Mouse (Mus musculus): ENCODE measurements at regions not wholly inside any gene's neighbourhood (a gene's known extent, or its start where the extent isn't known, plus 50 kb on each side); places are given as distances from the start of the nearest gene placed in this dataset.

GRCm38 (mm10) chr14:24781674-24782073, 294.7 kb downstream of the Rps24 start:
- no peak overlapping the region for H3K9ac ChIP-seq (ENCODE audit: control insufficient read depth, low read depth, low read length, poor library complexity, severe bottlenecking)
- DNase-seq (ENCODE audit: low read depth, low spot score) = no peak
- TF ChIP-seq MYC (IDR thresholded peaks at IDR 0.05; ENCODE audit: low read depth, low read length) (no peak), USF1 (IDR thresholded peaks at IDR 0.05; ENCODE audit: low read depth, low read length) (no peak), SIN3A (IDR thresholded peaks at IDR 0.05; ENCODE audit: low read length) (no peak), RCOR1 (IDR thresholded peaks at IDR 0.05; ENCODE audit: low read depth, low read length) (no peak), POLR2A (IDR thresholded peaks at IDR 0.05; ENCODE audit: control insufficient read depth in 1 of 2, insufficient read depth in 1 of 2, low read depth in 1 of 2, low read length in 2 of 2, poor library complexity in 1 of 2) (no peak)
- no peak overlapping the region for H3K4me3 ChIP-seq (ENCODE audit: control insufficient read depth in 1 of 2, insufficient read depth in 1 of 2, low read depth in 2 of 2, low read length in 2 of 2)
- no peak overlapping the region for H3K27ac ChIP-seq (ENCODE audit: control insufficient read depth, low read depth, low read length)
- no peaks in the 10 kb centered on the region for H3K79me2 ChIP-seq (ENCODE audit: control insufficient read depth, insufficient read depth, low read length, poor library complexity)
- H3K27me3 ChIP-seq (ENCODE audit: control insufficient read depth in 1 of 2, insufficient read depth in 2 of 2, low read length in 2 of 2) = no peaks in the 10 kb centered on the region
- H3K4me1 ChIP-seq (ENCODE audit: control insufficient read depth in 1 of 2, insufficient read depth in 2 of 2, low read length in 2 of 2) = no peaks in the 10 kb centered on the region
- H3K36me3 ChIP-seq (ENCODE audit: control insufficient read depth in 1 of 2, insufficient read depth in 2 of 2, low read length in 2 of 2) = no peaks in the 10 kb centered on the region
- no peaks in the 10 kb centered on the region for H3K9me3 ChIP-seq (replicated peaks; ENCODE audit: insufficient read depth, low read length)

- Histone ChIP-seq H3K4me3 (ENCODE audit: control insufficient read depth in 1 of 2, insufficient read depth in 1 of 2, low read depth in 2 of 2, low read length in 2 of 2) (no peak overlapping the region), H3K79me2 (ENCODE audit: control insufficient read depth, insufficient read depth, low read length, poor library complexity) (no peaks in the 10 kb centered on the region), H3K27me3 (ENCODE audit: control insufficient read depth in 1 of 2, insufficient read depth in 2 of 2, low read length in 2 of 2) (no peaks in the 10 kb centered on the region), H3K36me3 (ENCODE audit: control insufficient read depth in 1 of 2, insufficient read depth in 2 of 2, low read length in 2 of 2) (no peaks in the 10 kb centered on the region), H3K9ac (ENCODE audit: control insufficient read depth, low read depth, low read length, poor library complexity, severe bottlenecking) (no peak overlapping the region), H3K9me3 (replicated peaks; ENCODE audit: insufficient read depth, low read length) (no peaks in the 10 kb centered on the region), H3K4me1 (ENCODE audit: control insufficient read depth in 1 of 2, insufficient read depth in 2 of 2, low read length in 2 of 2) (no peaks in the 10 kb centered on the region), H3K27ac (ENCODE audit: control insufficient read depth, low read depth, low read length) (no peak overlapping the region)
- no peak for TF ChIP-seq EP300 (IDR thresholded peaks at IDR 0.05; ENCODE audit: low read depth in 1 of 2, low read length in 2 of 2)
- TF ChIP-seq MYB (IDR thresholded peaks at IDR 0.05; ENCODE audit: low read depth, low read length) = no peak
- TF ChIP-seq KAT2A (conservative IDR thresholded peaks at IDR 0.05; ENCODE audit: low read depth, low read length) = no peak
- no peak for TF ChIP-seq GABPA (IDR thresholded peaks at IDR 0.05; ENCODE audit: low read depth, low read length)
- TF ChIP-seq USF1 (IDR thresholded peaks at IDR 0.05; ENCODE audit: low read depth, low read length) = no peak
- no peak for TF ChIP-seq POLR2AphosphoS2 (IDR thresholded peaks at IDR 0.05; ENCODE audit: low read length)
- TF ChIP-seq CTCF (IDR thresholded peaks at IDR 0.05 in 2 of 3, conservative IDR thresholded peaks at IDR 0.05 in 1 of 3; ENCODE audit: control insufficient read depth in 1 of 3, insufficient read depth in 1 of 3, low read depth in 2 of 3, low read length in 3 of 3, poor library complexity in 1 of 3, severe bottlenecking in 1 of 3) = no peak
- no peak for DNase-seq (ENCODE audit: low read depth, low spot score)
Measured at GRCm38 (mm10) chr14:24783889-24784288, 297.0 kb downstream of the Rps24 start.

GRCm38 (mm10) chr14:24785452-24785851, 298.5 kb downstream of the Rps24 start:
- Histone ChIP-seq H3K4me3 (ENCODE audit: control insufficient read depth in 1 of 2, insufficient read depth in 1 of 2, low read depth in 2 of 2, low read length in 2 of 2) (no peak overlapping the region), H3K79me2 (ENCODE audit: control insufficient read depth, insufficient read depth, low read length, poor library complexity) (no peaks in the 10 kb centered on the region), H3K9me3 (replicated peaks; ENCODE audit: insufficient read depth, low read length) (no peaks in the 10 kb centered on the region), H3K27ac (ENCODE audit: control insufficient read depth, low read depth, low read length) (no peak overlapping the region), H3K9ac (ENCODE audit: control insufficient read depth, low read depth, low read length, poor library complexity, severe bottlenecking) (no peak overlapping the region), H3K4me1 (ENCODE audit: control insufficient read depth in 1 of 2, insufficient read depth in 2 of 2, low read length in 2 of 2) (no peaks in the 10 kb centered on the region), H3K27me3 (ENCODE audit: control insufficient read depth in 1 of 2, insufficient read depth in 2 of 2, low read length in 2 of 2) (no peaks in the 10 kb centered on the region), H3K36me3 (ENCODE audit: control insufficient read depth in 1 of 2, insufficient read depth in 2 of 2, low read length in 2 of 2) (no peaks in the 10 kb centered on the region)
- TF ChIP-seq MAX (IDR thresholded peaks at IDR 0.05; ENCODE audit: low read length) = no peak
- TF ChIP-seq TBP (IDR thresholded peaks at IDR 0.05; ENCODE audit: low read depth, low read length) = no peak
- no peak for TF ChIP-seq UBTF (IDR thresholded peaks at IDR 0.05; ENCODE audit: borderline replicate concordance, insufficient read depth, low read depth, low read length)
- TF ChIP-seq NRF1 (IDR thresholded peaks at IDR 0.05; ENCODE audit: insufficient read depth, low read depth, low read length, poor library complexity, severe bottlenecking) = no peak
- TF ChIP-seq ELF1 (IDR thresholded peaks at IDR 0.05; ENCODE audit: low read depth, low read length) = no peak
- TF ChIP-seq RAD21 (IDR thresholded peaks at IDR 0.05; ENCODE audit: low read depth, low read length) = no peak
- TF ChIP-seq GATA1 (IDR thresholded peaks at IDR 0.05; ENCODE audit: low read depth, low read length) = no peak
- TF ChIP-seq POLR2AphosphoS5 (IDR thresholded peaks at IDR 0.05; ENCODE audit: borderline replicate concordance, low read depth, low read length) = no peak
- TF ChIP-seq CHD1 (IDR thresholded peaks at IDR 0.05; ENCODE audit: low read depth, low read length) = no peak
- TF ChIP-seq TCF12 (IDR thresholded peaks at IDR 0.05; ENCODE audit: low read depth, low read length) = no peak
- no peak for TF ChIP-seq USF1 (IDR thresholded peaks at IDR 0.05; ENCODE audit: low read depth, low read length)
- TF ChIP-seq SMC3 (IDR thresholded peaks at IDR 0.05; ENCODE audit: low read depth, low read length) = no peak
- TF ChIP-seq MEF2A (IDR thresholded peaks at IDR 0.05; ENCODE audit: extremely low read depth, insufficient replicate concordance, low read depth, low read length, poor library complexity, severe bottlenecking) = no peak
- no peak for TF ChIP-seq MAFK (IDR thresholded peaks at IDR 0.05; ENCODE audit: borderline replicate concordance, low read depth, low read length)
- TF ChIP-seq MXI1 (IDR thresholded peaks at IDR 0.05; ENCODE audit: low read depth, low read length) = no peak
- TF ChIP-seq E2F4 (IDR thresholded peaks at IDR 0.05; ENCODE audit: borderline replicate concordance, low read depth, low read length) = no peak
- no peak for TF ChIP-seq HCFC1 (IDR thresholded peaks at IDR 0.05; ENCODE audit: low read depth, low read length)
- DNase-seq (ENCODE audit: low read depth, low spot score) = no peak
